Mouse (Mus musculus): Measurements from ENCODE around the gene Ccna1.

The Ccna1 gene

DNA sequence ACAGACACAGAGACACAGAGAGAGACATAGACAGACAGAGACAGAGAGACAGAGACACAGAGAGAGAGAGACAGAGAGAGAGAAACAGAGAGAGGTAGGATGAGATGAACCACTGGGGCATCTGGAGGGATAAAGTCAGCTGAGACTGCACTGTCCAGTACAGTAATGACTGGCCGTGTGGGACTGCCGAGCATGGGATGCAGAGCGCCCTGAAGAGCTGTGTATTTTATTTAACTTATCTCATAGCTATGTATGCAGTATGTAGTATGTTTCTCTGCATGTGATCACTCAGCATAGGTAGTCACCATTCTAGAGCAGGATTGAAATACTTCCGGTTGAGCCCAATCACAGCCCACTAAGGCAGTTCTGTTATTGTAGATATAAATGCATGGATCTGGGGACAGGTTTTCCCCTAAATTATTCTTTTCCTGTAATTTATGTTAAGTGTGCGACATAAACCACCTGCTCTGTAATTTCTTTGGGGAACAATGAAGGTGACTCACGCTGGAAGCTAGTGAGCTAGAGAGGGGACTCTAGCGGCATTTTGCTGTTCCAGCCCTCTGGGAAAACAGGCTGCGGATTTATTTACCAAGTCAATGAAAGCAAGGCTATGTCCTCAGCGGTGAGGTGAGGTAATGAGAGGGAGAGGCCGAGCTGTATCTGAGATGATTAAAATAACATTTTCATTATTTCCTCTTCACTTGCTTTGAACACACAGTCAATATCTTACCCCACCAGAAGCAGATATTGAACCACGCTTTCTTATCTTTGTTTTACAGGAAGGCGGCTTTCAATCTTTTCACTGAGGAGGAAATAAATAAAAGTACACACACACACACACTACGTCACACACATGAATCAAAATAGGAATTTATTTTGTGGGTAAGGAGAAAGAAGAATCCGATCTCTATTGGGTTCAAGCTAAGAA is 10.7 kb upstream of the Ccna1 start:
- no peak for DNase-seq (ENCODE audit: low read depth, low spot score)

DNA sequence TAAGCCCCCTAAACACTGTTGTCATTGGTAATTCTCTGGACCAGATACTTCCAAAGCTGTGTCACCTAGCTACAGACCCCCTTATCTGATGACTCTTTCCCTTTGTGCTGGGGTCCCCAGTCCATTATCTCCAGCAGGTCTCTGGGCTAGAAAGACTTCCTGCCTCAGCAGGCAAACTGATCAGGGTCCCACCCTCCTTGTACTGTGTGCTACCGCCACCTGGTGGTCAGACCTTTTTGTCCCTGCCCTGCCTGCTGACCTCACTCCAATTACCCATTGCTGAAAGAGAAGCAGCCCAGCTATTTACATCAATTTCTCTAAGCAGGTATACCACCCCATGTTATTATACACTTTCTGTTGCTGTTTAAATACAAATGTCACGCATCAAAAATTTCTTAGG is 9.1 kb upstream of the Ccna1 start:
- peak; percentile 21 for DNase-seq (ENCODE audit: low read depth, low spot score)

DNA sequence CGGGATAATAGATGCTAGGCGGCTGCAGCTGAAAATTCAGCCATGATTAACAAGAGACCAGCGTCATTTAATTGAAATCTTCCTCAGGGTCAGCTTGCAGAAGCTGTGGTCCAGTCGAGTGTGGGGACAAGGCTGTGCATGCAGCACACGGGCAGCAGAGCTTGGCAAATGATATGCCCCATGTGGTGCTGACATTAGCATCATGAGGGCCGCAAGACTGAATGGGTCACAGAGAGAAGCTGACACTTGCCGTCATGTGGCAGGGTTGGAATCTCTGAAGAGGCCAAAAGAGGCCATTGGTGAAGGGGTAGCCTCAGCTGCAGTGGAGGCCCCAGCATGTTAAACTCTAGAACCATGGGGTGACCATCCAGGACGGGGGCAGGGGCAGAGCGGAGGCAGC is 7.4 kb upstream of the Ccna1 start:
- no peak for DNase-seq (ENCODE audit: low read depth, low spot score)

DNA sequence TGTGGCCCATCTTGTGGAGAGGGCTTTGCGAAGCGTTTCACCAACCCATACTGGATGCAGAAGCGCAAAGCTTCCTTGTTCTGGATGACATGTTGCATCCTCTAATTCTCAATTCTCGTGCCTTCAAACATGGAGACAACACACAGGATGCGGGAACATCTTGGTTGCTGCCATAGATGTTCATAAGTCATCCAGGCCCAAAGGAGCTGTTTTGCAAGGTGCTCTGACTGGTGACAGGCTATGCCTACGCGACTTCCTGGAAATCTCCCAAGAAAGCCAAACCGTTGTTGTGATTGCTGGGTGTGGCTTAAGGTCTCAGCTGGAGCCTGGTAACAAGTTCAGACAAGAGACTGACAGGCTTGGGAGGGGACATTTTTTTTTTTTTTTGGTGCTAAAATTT is 1.1 kb upstream of the Ccna1 start:
- DNase-seq (ENCODE audit: low read depth, low spot score), result no peak

DNA sequence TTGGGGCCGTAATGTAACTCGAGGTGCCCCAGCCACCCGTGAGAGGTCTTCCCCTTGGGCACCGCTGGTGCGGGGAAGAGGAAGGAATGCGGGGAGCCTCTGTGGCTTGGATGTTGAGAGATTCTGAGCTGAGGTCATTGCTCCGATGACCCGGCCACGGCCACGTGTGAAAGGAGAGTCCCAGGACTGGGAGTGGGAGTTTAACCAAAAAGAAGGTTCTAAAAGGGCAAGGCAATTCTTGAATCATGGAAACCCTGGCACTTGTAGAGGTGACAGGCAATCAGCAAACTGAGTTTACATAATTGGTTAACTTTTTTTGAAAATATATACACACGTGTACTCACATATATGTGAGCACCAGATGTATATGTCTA is 433 bp upstream of the Ccna1 start:
- no peak for DNase-seq (ENCODE audit: low read depth, low spot score)

DNA sequence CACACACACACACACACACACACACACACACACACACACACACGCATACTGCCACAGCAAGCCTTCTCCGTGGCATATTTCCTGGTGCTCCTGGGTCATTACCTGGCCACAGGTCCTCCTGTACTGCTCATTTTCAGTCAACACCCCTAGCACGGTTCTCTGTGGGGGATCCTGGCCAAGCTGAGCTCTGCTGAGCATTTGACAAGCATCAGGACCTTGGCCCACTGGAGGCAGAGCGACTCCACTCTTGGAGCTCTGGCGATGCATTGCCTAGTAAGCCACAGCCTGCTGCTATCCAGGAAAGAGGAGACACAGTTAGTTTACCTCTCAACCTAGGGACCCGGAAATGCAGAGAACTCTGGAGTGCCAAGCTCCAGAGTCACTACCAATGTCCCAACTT is 1.1 kb downstream of the Ccna1 start:
- no peak for DNase-seq (ENCODE audit: low read depth, low spot score)

DNA sequence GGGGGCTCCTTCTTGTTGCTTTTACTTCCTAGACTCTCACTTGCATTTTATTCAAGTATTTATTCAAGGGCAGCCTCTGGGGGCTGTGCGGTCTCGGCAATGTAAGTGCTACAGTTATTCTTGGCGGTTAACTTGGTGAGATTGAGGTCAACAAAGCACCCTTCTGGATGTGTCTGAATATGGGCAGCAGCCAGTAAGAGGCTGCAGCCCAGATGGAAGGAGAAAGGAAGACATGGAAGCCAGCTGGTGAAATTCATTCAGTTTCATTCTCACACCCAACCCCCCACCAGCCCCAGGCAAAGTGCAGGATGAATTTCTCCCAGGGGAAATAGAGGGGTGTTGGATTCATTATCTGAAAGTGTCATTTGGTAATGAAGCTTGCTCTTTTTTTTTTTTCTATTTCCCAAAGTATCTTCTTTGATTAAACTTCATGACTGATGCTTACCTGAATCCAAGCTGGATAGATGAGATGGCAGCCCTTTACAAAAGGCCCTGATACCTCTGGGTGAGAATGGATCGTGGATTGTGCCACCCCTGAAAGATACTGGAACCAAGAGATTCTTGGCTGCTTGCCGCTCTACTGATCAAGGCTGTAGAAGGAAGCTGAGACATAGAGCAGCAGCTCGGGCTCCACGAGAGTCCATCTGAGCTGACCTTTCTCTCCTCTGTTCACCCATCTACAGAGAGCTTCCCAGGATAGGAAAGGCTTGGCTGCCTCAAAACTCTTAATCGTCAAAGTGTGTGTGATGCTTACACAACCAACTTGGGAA is 10.5 kb downstream of the Ccna1 start:
- no peak for DNase-seq (ENCODE audit: low read depth, low spot score)

DNA sequence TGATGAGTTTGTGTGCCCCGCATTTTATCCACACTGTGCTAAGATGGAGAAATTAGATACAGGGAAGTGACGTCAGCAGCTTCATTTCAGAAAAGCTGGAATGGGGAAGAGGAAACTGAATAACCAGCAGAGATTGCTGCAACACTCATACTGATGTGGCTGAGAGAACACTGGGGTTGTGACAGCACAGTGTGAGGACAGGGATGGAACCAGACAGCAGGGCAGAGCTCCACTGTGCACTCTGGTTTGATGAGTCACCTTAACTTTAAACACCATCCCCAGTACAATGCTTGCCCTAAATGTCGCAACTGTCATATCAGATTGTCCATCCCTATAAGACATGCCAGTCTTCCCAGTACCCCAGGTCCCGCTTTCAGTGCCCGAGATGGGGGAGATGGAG is 17.7 kb downstream of the Ccna1 start:
- no peak for DNase-seq (ENCODE audit: low read depth, low spot score)

DNA sequence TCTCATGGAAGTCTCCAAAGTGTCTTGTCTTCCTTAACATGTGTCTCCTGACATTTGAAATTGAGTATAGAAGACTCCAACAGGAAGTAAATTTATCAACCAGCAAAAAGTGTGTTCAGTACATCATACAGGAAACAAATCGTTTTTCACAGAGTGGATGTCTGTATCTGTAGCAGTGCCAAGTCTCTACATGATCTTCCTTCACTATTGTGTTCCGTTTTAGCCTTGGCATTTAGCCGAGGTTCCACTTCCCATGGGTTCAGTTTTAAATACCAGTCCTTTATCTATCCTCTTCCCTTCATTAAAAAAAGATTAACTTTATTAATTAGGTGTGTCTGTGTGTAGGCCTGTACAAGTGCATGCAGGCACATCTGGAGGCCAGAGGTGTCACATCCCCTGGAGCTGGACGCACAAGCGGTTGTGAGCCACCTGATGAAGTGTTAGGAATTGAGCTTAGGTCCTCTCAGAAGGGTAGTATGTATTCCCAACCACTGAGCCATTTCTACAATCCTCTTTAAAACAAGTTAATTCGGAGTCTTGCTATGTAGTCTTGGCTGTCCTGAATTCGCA is 27.9 kb downstream of the Ccna1 start:
- no peak for DNase-seq (ENCODE audit: low read depth, low spot score)

DNA sequence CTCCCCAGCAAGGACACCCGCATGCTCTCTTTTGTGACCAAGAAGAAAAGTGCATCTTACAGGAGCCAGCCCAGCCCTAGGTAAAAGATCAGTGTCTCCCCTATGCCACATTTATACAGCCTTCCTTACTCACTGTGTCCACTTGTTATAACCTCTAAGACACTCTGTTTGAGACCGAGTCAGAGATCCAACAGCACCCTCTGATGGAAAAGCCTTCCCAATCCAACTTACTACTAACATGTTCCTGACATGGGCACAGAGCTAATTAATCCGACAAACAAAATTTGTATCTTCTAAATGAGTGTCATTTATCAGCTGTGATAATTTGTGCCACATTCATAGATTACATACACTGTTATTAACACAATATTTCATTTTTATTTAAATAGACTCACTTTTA is 29.8 kb downstream of the Ccna1 start:
- DNase-seq (ENCODE audit: low read depth, low spot score), result no peak

DNA sequence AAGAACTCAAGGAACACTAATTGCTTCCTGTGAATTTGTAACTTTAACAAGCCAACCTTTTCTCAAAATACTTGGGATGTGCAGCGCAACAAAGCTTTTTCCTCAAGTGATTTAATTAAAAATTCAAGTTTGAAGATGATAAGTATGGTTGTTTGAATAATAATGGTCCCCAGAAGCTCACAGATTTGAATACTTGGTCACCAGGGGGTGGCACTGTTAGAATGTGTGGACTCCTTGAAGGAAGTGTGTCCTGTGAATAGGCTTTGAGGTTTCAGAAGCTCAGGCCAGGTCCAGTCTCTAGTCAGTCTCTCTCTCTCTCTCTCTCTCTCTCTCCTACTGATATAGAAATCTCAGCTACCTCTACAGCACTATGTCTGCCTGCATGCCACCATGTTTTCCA is 32.0 kb downstream of the Ccna1 start:
- DNase-seq (ENCODE audit: low read depth, low spot score), result no peak

DNA sequence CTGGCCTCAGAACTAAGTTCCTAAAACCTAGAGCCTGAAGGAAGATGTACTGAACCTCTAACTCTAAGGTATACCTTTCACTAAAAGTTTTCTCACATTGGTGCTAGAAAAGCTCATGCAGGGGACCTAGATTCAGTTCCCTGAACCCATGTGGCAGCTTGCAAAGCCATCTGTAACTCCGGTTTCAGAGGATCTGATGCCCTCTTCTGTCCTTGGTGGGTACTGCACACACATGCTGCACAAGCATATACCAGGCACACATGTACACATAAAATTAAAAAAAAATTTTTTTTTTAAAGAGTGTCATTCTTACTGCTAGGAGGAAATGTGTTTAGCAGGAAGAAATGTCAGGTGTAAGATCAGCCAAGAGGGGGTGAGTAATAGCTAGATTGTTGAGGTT is 33.1 kb downstream of the Ccna1 start:
- DNase-seq (ENCODE audit: low read depth, low spot score), result no peak

DNA sequence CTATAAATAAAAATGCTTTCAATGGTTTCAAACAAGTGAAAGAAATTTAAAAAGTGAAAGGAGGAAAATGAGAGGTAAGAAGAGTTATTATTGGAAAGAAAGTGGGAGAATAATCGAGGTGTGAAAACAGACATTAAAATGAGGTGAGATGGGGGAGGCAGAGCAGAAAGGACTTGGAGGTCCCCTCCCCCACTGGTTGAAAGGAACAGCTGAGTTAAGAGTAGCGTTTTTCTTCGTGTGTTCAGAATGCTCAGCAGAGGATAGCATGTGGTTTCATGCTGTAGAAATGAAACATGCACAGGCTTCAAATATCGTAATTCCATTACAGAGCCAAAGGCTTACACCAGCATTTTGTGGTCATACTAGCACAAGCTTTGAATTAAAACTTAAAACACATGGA is 42.8 kb downstream of the Ccna1 start:
- DNase-seq (ENCODE audit: low read depth, low spot score), result no peak

DNA sequence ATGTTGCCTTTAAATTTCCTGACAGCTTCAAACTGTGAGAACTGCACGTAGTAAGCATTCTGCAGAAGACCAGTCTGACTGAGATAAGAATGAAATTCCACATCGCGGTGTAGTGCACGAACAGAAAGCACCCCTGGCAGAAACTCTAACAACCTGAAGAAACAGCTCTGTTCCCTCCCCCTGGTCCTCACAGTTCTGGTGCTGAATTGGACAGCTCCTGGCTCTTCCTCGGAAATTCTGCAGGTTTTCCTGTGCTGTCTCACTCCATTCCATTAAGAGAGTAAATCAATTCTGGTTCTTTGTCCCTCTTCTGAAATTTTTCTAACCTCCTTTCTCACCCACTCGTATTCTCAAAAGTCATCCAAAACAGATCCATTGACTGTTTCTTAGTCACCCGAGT is 43.6 kb downstream of the Ccna1 start:
- DNase-seq (ENCODE audit: low read depth, low spot score), result no peak

DNA sequence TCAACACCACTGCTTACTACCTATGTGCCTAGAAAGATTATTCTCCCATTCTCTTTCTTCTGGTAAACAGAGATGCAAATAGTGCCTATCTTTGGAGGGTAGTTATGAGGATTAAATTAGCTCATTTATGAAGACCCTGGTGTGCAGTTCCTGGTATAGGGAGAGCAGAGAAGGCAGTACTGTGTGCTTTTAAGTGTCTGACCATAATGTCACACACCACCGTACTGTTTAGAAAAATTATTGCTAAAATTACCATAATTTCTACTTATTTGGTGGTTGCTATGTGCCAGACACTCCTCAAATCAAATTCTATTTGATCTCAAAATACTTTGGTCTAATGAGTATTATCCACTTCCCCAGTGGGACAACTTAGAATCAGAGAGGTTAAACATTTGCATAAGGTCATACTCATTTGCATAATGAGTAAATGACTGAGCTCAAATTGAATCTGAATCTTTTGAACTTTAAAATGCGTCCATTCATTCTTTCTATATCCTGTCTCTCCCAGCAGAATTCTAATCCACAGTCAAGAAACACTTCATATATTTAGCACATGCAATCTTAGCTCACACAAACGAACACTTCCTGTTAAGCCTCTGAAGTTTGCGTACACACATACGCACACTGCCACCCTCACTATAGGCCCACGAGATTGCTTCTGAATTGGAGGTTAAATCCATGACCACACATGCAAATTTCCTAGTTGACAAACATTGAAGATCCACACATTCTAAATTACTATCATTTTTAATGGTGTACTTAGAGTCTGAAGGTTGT is 46.1 kb downstream of the Ccna1 start:
- no peak for DNase-seq (ENCODE audit: low read depth, low spot score)

DNA sequence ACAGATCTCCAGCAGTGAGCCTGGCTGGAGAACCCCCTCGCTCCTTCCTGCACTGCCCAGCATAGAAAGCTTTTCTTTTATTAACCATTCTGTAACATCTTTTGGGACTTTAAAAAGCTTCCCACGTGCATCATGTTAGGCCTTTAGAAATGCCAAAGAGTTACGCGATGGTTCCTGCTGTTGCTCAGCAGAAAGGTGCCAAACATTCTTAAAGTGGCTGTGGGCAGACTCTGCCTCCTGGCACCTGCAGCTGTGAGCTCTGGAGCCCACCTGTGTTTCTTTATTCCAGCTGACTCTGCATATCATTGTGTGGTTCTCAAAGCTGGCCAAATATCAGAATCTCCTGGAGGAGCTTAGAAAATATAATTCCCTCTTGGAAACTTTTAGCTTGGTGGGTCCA is 51.3 kb downstream of the Ccna1 start:
- no peak for DNase-seq (ENCODE audit: low read depth, low spot score)

DNA sequence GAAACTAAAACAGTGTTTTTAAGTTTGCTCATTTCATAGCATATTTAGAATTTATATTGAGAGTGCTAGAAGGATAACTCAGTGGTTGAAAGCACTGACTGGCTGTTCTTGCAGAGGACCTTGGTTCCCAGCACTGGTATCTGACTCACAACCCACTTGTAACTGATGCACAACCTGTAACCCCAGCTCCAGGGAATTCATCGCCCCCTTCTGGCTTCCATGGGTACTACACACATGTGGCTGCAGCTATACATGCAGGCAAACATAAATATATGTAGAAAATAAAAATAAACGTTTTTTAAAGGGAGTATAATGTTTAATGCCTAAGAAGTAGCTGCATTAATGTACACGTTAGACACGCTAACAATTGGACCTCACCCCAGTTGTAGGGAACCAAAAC is 53.6 kb downstream of the Ccna1 start:
- DNase-seq (ENCODE audit: low read depth, low spot score), result no peak
